Mouse (Mus musculus) neural tube, embryonic 13.5 days (tissue): ENCODE data around the gene Echdc3. TPM values are rescaled to one million over a fixed set of nuclear protein-coding genes. Genes with fewer than 3 reads are reported as not detected.

Experiments used
- polyA plus RNA-seq: library from polyadenylated mRNA; unstranded; fragments of >200 nt; fragmentation: Nextera tagmentation; extraction: Ambion mirVana; gene quantifications from 2 replicates; pipeline ENCODE4 v1.2.1, GENCODE M21; 2015

The Echdc3 gene
- polyA plus RNA-seq, 1 experiment from 2014 or later, result 1.9 TPM

Other genes starting within 250 kb of the Echdc3 start
- gene Proser2, start 82.8 kb downstream of the Echdc3 start, polyA plus RNA-seq, result 4.7 and 5.6 TPM in 2 replicates
- gene Usp6nl, start 109.6 kb upstream of the Echdc3 start, polyA plus RNA-seq, result 7.9 and 9.3 TPM in 2 replicates